Comparison of ENCODE assay signal across 12 mouse cellular contexts in the genomic region with DNA sequence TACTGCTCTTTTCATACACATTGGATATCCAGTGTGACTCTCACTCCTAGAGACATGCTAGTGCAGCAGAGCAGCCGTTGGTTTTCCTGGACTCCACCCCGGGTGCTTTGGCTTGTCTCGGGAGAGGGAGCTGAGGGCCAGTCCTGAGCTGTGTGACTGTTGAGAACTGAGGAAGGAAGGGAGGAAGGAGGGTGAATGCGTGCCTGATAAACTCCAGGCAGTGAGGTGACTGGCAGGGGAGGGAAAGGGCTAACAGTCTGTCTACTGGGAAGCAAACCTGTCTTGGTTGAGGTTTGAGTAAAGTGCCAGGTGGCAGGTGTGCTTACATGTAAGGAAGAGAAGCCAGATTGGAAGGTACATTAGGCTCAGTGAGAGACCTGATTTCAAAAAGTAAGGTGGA.
"Had no signal": no experiment of that assay in that cellular context is flagged by ENCODE, and none has a peak within 500 bp of the region (broad histone marks: within the 10 kb centered on the region; RNA-seq: fewer than 3 reads in every experiment).

No protein-coding gene starts in this region.

- DNase-seq: left cerebral cortex, postnatal 4 days; liver; liver, embryonic 13.5 days; liver, postnatal 0 days; lung, adult 18-20 months; lung, adult 2 months; lung, embryonic 14.5 days; lung, postnatal 10 days; lung, postnatal 14 days; lung, postnatal 36 days; lung, postnatal 4 days; midbrain, embryonic 14.5 days had no signal
